Mouse (Mus musculus) stomach, postnatal 0 days (tissue): Measurements from ENCODE around the gene Mon1a.

Experiments
- CTCF ChIP-seq: IDR thresholded peaks from 2 replicates; pipeline ENCODE4 v1.5.1; 2016; ENCODE audit warnings: antibody characterized with exemption, low read depth, mild to moderate bottlenecking, moderate library complexity
- EP300 ChIP-seq: optimal IDR thresholded peaks from 2 replicates; pipeline ENCODE3; 2016; ENCODE audit warnings: antibody characterized with exemption

- TF ChIP-seq CTCF (no peak), EP300 (no peak)
Observed at GRCm38 (mm10) chr9:107935374-107935773, 47.4 kb downstream of the Mon1a start, which contains the start of gene Camkv.
